Mouse (Mus musculus): Measurements from ENCODE around the gene Ltb. TPM values are rescaled to one million over a fixed set of nuclear protein-coding genes. Genes with fewer than 3 reads are reported as not detected.

The Ltb gene
- total RNA-seq (2012; rRNA removed), result 0.75 and 1.1 TPM in 2 replicates
- 1 to 10 TPM in 1 of 2 experiments, not detected in 1; 1.5 TPM for polyA plus RNA-seq (2012; ENCODE audit: insufficient read depth in 1 of 2, insufficient read length in 2 of 2, low read depth in 1 of 2, low replicate concordance in 2 of 2, missing spikeins in 1 of 2)

DNA sequence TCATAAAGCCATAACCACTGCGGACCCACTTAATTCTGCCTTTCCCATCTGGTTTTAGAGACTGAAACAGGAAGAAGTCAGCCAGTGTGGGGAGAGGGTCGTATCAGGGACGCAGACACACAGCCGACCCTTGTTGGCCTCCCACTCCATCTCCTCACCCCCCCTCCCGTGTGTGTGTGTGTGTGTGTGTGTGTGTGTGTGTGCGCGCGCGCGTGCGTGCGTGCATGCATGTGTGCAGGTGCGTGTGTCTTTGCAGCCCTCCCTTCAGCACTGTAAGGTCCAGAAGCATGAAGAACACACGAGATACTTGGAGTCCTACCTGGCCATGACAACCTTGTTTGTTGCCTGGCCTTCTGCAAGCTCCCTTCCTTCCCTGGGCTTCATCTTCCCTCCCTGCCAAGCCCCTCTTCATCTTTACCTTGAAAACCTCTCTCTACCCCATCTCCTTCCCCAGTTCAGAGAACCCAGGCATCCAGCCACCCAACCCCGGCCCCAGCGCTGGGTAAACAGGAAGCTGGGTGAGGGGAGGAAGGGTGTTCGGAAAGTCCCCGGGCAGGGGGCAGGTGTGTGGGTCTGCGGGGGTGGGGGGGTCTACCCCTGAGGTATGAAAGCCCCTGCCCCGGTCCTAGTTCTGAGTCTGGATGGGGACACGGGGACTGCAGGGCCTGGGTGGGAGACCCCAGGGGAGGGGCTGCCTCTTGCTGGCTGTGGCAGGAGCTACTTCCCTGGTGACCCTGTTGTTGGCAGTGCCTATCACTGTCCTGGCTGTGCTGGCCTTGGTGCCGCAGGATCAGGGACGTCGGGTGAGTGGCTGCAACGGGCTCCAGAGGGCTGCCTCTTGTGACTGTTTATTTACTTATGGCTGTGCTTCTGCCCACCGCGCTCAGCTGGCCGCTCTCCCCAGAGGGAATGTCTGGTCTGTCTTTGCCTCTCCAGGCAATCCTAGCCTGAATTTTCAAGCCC lies at the start of gene Ltb:
Gene Ltb (plus strand): TSS at position 559 of the 963 bp plus-strand sequence.
- Histone ChIP-seq H3K9ac (ENCODE audit: control insufficient read depth, low read depth, low read length, poor library complexity, severe bottlenecking) (peak within 1 kb of the TSS; percentile 71), H3K27me3 (ENCODE audit: control insufficient read depth in 1 of 2, insufficient read depth in 2 of 2, low read length in 2 of 2) (no peaks in the 10 kb centered on the region), H3K4me3 (ENCODE audit: control insufficient read depth in 1 of 2, insufficient read depth in 1 of 2, low read depth in 2 of 2, low read length in 2 of 2) (peak within 1 kb of the TSS; percentile 71 to 74), H3K79me2 (ENCODE audit: control insufficient read depth, insufficient read depth, low read length, poor library complexity) (peaks cover 5% of the 10 kb centered on the region; the same call in 1 of the 2 replicates), H3K27ac (ENCODE audit: control insufficient read depth, low read depth, low read length) (peak within 1 kb of the TSS; percentile 17; the same call in 1 of the 2 replicates), H3K36me3 (ENCODE audit: control insufficient read depth in 1 of 2, insufficient read depth in 2 of 2, low read length in 2 of 2) (peaks cover 0 to 24% of the 10 kb centered on the region in 2 experiments; a peak in 2 of 4 replicates), H3K4me1 (ENCODE audit: control insufficient read depth in 1 of 2, insufficient read depth in 2 of 2, low read length in 2 of 2) (peaks cover 19 to 31% of the 10 kb centered on the region in 2 experiments), H3K9me3 (replicated peaks; ENCODE audit: insufficient read depth, low read length) (no peaks in the 10 kb centered on the region)
- no peak for DNase-seq (ENCODE audit: low read depth, low spot score)
- TF ChIP-seq MYB (IDR thresholded peaks at IDR 0.05; ENCODE audit: low read depth, low read length), result no peak
- TF ChIP-seq NELFE (IDR thresholded peaks at IDR 0.05; ENCODE audit: low read depth, low read length), result no peak
- no peak for TF ChIP-seq EP300 (IDR thresholded peaks at IDR 0.05; ENCODE audit: low read depth in 1 of 2, low read length in 2 of 2)
- TF ChIP-seq MYC (IDR thresholded peaks at IDR 0.05; ENCODE audit: low read depth, low read length), result no peak
- TF ChIP-seq MAX (IDR thresholded peaks at IDR 0.05; ENCODE audit: low read length), result no peak
- no peak for TF ChIP-seq TAL1 (IDR thresholded peaks at IDR 0.05; ENCODE audit: low read length)
- TF ChIP-seq SIN3A (IDR thresholded peaks at IDR 0.05; ENCODE audit: low read length), result no peak
- no peak for TF ChIP-seq POLR2AphosphoS5 (IDR thresholded peaks at IDR 0.05; ENCODE audit: borderline replicate concordance, low read depth, low read length)
- TF ChIP-seq USF1 (IDR thresholded peaks at IDR 0.05; ENCODE audit: low read depth, low read length), result no peak

DNA sequence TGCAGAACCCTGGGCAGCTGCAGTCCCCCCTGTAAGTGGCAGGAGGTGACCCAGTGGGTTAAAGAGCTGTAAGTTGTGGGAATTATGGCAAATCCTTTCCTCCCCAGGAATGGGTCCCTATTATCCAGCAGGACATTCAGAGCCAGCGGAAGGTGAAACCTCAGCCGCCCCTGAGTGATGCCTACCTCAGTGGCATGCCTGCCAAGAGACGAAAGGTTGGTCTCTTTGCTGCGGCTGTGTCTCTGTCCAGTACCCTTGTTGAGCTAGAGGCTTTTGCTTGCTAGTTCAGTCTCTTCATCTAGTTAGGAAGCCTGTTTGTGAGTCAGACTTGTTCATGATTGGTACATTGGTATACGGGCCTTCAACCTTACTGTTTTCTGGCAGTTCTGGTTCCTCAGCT lies 48.1 kb upstream of the Ltb start:
- DNase-seq (ENCODE audit: low read depth, low spot score), result peak; percentile 39
- TF ChIP-seq ELF1 (IDR thresholded peaks at IDR 0.05; ENCODE audit: low read depth, low read length), result no peak
- TF ChIP-seq E2F4 (IDR thresholded peaks at IDR 0.05; ENCODE audit: borderline replicate concordance, low read depth, low read length), result no peak
- no peak for TF ChIP-seq MXI1 (IDR thresholded peaks at IDR 0.05; ENCODE audit: low read depth, low read length)
- no peak for TF ChIP-seq ZNF384 (IDR thresholded peaks at IDR 0.05; ENCODE audit: low read depth, low read length)
- TF ChIP-seq MAFK (IDR thresholded peaks at IDR 0.05; ENCODE audit: borderline replicate concordance, low read depth, low read length), result no peak
- no peak for TF ChIP-seq POLR2A (IDR thresholded peaks at IDR 0.05; ENCODE audit: control insufficient read depth in 1 of 2, insufficient read depth in 1 of 2, low read depth in 1 of 2, low read length in 2 of 2, poor library complexity in 1 of 2)
- TF ChIP-seq GATA1 (IDR thresholded peaks at IDR 0.05; ENCODE audit: low read depth, low read length), result no peak
- no peak for TF ChIP-seq EP300 (IDR thresholded peaks at IDR 0.05; ENCODE audit: low read depth in 1 of 2, low read length in 2 of 2)
- TF ChIP-seq GABPA (IDR thresholded peaks at IDR 0.05; ENCODE audit: low read depth, low read length), result no peak
- no peak for TF ChIP-seq USF1 (IDR thresholded peaks at IDR 0.05; ENCODE audit: low read depth, low read length)
- no peak for TF ChIP-seq UBTF (IDR thresholded peaks at IDR 0.05; ENCODE audit: borderline replicate concordance, insufficient read depth, low read depth, low read length)
- no peak for TF ChIP-seq JUND (IDR thresholded peaks at IDR 0.05; ENCODE audit: low read depth, low read length)
- TF ChIP-seq TCF12 (IDR thresholded peaks at IDR 0.05; ENCODE audit: low read depth, low read length), result no peak
- TF ChIP-seq TAL1 (IDR thresholded peaks at IDR 0.05; ENCODE audit: low read length), result no peak

More for the DNA sequence above, 48.1 kb upstream of the Ltb start:
- Histone ChIP-seq H3K27ac (ENCODE audit: control insufficient read depth, low read depth, low read length) (no peak overlapping the region), H3K4me3 (ENCODE audit: control insufficient read depth in 1 of 2, insufficient read depth in 1 of 2, low read depth in 2 of 2, low read length in 2 of 2) (no peak overlapping the region), H3K4me1 (ENCODE audit: control insufficient read depth in 1 of 2, insufficient read depth in 2 of 2, low read length in 2 of 2) (no peaks in the 10 kb centered on the region), H3K36me3 (ENCODE audit: control insufficient read depth in 1 of 2, insufficient read depth in 2 of 2, low read length in 2 of 2) (peaks cover 3 to 17% of the 10 kb centered on the region in 2 experiments; a peak in 3 of 4 replicates), H3K9ac (ENCODE audit: control insufficient read depth, low read depth, low read length, poor library complexity, severe bottlenecking) (no peak overlapping the region), H3K9me3 (replicated peaks; ENCODE audit: insufficient read depth, low read length) (no peaks in the 10 kb centered on the region), H3K79me2 (ENCODE audit: control insufficient read depth, insufficient read depth, low read length, poor library complexity) (no peaks in the 10 kb centered on the region), H3K27me3 (ENCODE audit: control insufficient read depth in 1 of 2, insufficient read depth in 2 of 2, low read length in 2 of 2) (no peaks in the 10 kb centered on the region)
